Mouse (Mus musculus): ENCODE measurements around the gene Znrd1as. TPM values are rescaled to one million over a fixed set of nuclear protein-coding genes. Genes with fewer than 3 reads are reported as not detected.

Gene Znrd1as
- total RNA-seq, 4 experiments from 2014 or later: 13.8 to 22.2 (median 15.3) TPM

- DNase-seq (ENCODE audit: low spot score): no peak
Observed at GRCm38 (mm10) chr17:36995448-36995847, 37.1 kb downstream of the Znrd1as start.

DNA sequence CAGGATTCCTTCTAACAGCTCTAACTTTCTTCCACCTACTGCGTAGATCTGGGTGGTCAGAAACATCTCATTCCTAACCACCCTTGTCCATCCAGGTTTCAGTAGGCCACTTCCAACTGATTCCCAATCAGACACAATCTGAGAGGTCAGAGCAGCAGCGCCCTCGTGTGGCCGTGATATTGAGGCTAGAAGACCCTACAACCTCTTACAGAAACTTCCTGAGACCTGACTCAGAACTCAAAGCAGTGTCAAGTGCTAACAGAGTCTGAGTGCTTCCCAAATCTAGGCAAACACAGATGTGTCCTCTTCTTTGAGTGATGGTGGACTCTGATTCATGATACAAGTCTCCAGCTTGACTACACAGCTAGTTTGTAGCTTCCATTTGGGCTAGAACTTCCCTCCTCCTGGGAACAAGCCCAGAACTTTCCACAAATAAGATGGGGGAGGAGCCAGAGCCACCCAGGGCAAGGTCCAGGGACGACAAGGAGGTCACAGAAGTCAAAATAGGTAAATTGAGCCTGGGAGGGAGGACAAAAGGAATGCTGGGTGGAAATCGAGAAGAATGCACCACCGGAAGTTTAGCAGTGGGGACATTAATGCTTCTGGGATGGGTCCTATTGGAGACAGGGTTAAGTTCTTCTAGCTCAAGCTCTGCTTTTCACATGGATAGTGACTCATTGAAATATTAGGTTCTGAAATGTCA, 38.8 kb downstream of the Znrd1as start:
- DNase-seq (ENCODE audit: low spot score): peak; percentile 46

DNA sequence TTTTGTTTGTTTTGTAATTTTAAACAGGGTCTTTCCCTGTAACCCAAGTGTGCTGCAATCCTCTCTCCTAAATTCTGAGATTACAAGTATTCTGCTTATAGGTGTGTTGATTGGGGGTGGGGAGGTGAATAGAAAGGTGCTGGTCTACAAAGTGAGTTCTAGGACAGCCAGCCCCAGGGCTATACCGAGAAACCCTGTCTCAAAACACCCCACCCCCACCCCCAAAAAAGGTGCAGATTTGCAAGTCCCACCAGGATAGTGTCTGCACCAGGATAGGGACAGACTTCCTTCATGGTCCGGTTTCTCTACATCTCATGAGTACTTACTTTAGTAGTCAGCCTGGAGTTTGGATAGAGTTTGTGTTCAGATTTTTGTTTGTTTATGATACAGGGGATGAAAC, 40.1 kb downstream of the Znrd1as start:
- DNase-seq (ENCODE audit: low spot score): no peak

- no peak for DNase-seq (ENCODE audit: low spot score)
Observed at GRCm38 (mm10) chr17:37000863-37001262, 42.5 kb downstream of the Znrd1as start, which contains the start of gene Zfp57. Gene Zfp57, plus strand, starts transcription at chr17:37001163.

GRCm38 (mm10) chr17:37002364-37003330, 44.3 kb downstream of the Znrd1as start:
- peak; percentile 41 for DNase-seq (ENCODE audit: low spot score)

- no peak for DNase-seq (ENCODE audit: low spot score)
Observed at GRCm38 (mm10) chr17:37003366-37003765, 45.0 kb downstream of the Znrd1as start.

GRCm38 (mm10) chr17:37008161-37008560, 49.8 kb downstream of the Znrd1as start:
- no peak for DNase-seq (ENCODE audit: low spot score)

GRCm38 (mm10) chr17:37009460-37010042, 51.2 kb downstream of the Znrd1as start:
- no peak for DNase-seq (ENCODE audit: low spot score)

- DNase-seq (ENCODE audit: low spot score): no peak
Observed at GRCm38 (mm10) chr17:37011719-37012118, 53.3 kb downstream of the Znrd1as start.

DNA sequence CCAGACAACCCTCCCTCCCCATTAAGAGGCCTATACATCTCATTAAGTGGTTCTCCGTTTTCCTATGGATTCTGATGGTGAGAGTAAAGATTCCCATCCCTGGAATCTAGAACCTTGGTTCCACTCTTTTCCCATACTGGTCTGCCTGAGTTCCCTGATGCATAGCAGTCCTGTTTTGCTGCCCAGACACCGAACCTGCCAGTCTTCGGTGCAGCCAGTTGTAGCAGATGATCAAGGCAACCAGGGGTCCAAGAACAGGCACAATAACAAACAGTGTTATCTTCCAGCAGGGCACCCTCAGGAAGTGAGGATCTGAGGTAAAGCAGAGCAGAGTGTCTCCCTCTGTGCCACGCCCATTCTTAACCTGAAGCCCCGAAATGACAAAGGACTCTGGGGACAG, 53.7 kb downstream of the Znrd1as start:
- DNase-seq (ENCODE audit: low spot score): no peak

Other genes starting within 250 kb of the Znrd1as start
- not detected for gene H2-M10.5, start 185.7 kb upstream of the Znrd1as start, total RNA-seq (2022)
- gene H2-M10.6, start 146.4 kb upstream of the Znrd1as start, total RNA-seq (2022): not detected
- gene Trim26, start 121.5 kb upstream of the Znrd1as start, total RNA-seq (2022): 10 to 100 TPM; 19.6 to 20.5 (median 19.9) TPM
- gene Trim15, start 91.4 kb upstream of the Znrd1as start, total RNA-seq (2022): not detected
- under 1 TPM in 2 of 4 experiments, not detected in 2; 0.16 to 0.83 TPM for gene Trim10, start 89.0 kb upstream of the Znrd1as start, total RNA-seq (2022)
- gene Trim40, start 68.5 kb upstream of the Znrd1as start, total RNA-seq (2022): under 1 TPM in 1 of 4 experiments, not detected in 3; 0.23 TPM
- gene Trim31, start 60.5 kb upstream of the Znrd1as start, total RNA-seq (2022): not detected
- 1 to 10 TPM in 3 of 4 experiments, under 1 TPM in 1; 0.71 to 1.9 (median 1.4) TPM for gene Rnf39, start 15.7 kb upstream of the Znrd1as start, total RNA-seq (2022)
- 100 to 1,000 TPM in 2 of 4 experiments, 10 to 100 TPM in 2; 89.3 to 121 (median 108) TPM for gene Ppp1r11, start 6.9 kb upstream of the Znrd1as start, total RNA-seq (2022)
- 10 to 100 TPM; 22.3 to 27.7 (median 26.2) TPM for gene Znrd1, start within 50 bp of the Znrd1as start, total RNA-seq (2022)
- gene 2410137M14Rik, start 22.6 kb downstream of the Znrd1as start, total RNA-seq (2022): 1 to 10 TPM in 2 of 4 experiments, under 1 TPM in 2; 0.50 to 1.4 (median 0.90) TPM
- under 1 TPM in 1 of 4 experiments, not detected in 3; 0.25 TPM for gene H2-M5, start 30.9 kb downstream of the Znrd1as start, total RNA-seq (2022)
- gene Zfp57, start 42.6 kb downstream of the Znrd1as start, total RNA-seq (2022): 1 to 10 TPM in 3 of 4 experiments, under 1 TPM in 1; 0.87 to 2.4 (median 1.4) TPM
- not detected for gene Mog, start 64.8 kb downstream of the Znrd1as start, total RNA-seq (2022)
- 1 to 10 TPM; 7.2 to 9.2 (median 7.4) TPM for gene Gabbr1, start 87.4 kb downstream of the Znrd1as start, total RNA-seq (2022)
- gene Olfr90, start 129.9 kb downstream of the Znrd1as start, total RNA-seq (2022): not detected
- not detected for gene Olfr91, start 139.7 kb downstream of the Znrd1as start, total RNA-seq (2022)
- gene Olfr92, start 161.5 kb downstream of the Znrd1as start, total RNA-seq (2022): not detected
- not detected for gene Olfr93, start 202.9 kb downstream of the Znrd1as start, total RNA-seq (2022)
- gene Ubd, start 235.3 kb downstream of the Znrd1as start, total RNA-seq (2022): not detected
- not detected for gene Olfr94, start 242.4 kb downstream of the Znrd1as start, total RNA-seq (2022)